Mouse (Mus musculus) liver, postnatal 0 days (tissue): ENCODE results near the gene Anxa8. TPM values are rescaled to one million over a fixed set of nuclear protein-coding genes. Genes with fewer than 3 reads are reported as not detected.

Experiments
- ATAC-seq: fragments of 200-750 bp; cut with Nextera tagmentation; 2 replicates; pipeline ENCODE4 v1.8.0; 2017; ENCODE audit warnings: mild to moderate bottlenecking, moderate library complexity
- DNase-seq: peaks from one replicate; pipeline ENCODE4 v3.0.0-alpha.2; 2016
- H3K27ac ChIP-seq: fragments of 300-500 bp; sonication (generic); 2 replicates; pipeline ENCODE4 v1.5.1; 2014; ENCODE audit warnings: antibody characterized with exemption, moderate library complexity, mild to moderate bottlenecking, low read depth
- H3K27me3 ChIP-seq: fragments of 300-500 bp; sonication (generic); 2 replicates; pipeline ENCODE4 v1.6.1; 2014; ENCODE audit warnings: low read length, control low read depth, mixed read lengths; ENCODE audit not compliant: insufficient read depth
- H3K36me3 ChIP-seq: fragments of 300-500 bp; sonication (generic); replicated peaks from 2 replicates; pipeline ENCODE4 v1.6.1; 2014; ENCODE audit warnings: mild to moderate bottlenecking, control low read depth, low read length, moderate library complexity, mixed read lengths; ENCODE audit not compliant: insufficient read depth
- H3K4me1 ChIP-seq: fragments of 300-500 bp; sonication (generic); 2 replicates; pipeline ENCODE4 v1.6.1; 2014; ENCODE audit warnings: antibody characterized with exemption, mild to moderate bottlenecking, control low read depth; ENCODE audit not compliant: insufficient read depth
- H3K4me2 ChIP-seq: fragments of 300-500 bp; sonication (generic); 2 replicates; pipeline ENCODE4 v1.6.1; 2014; ENCODE audit warnings: low read depth, mild to moderate bottlenecking, low read length, moderate library complexity, mixed read lengths
- H3K4me3 ChIP-seq: fragments of 300-500 bp; sonication (generic); 2 replicates; pipeline ENCODE4 v1.5.1; 2014; ENCODE audit warnings: low read depth, low read length
- H3K9ac ChIP-seq: fragments of 300-500 bp; sonication (generic); replicated peaks from 2 replicates; pipeline ENCODE4 v1.6.1; 2014; ENCODE audit warnings: mild to moderate bottlenecking, moderate library complexity
- H3K9me3 ChIP-seq: fragments of 300-500 bp; sonication (generic); 2 replicates; pipeline ENCODE4 v1.6.1; 2016; ENCODE audit warnings: mild to moderate bottlenecking, control low read depth, low read length, mixed read lengths
- CTCF ChIP-seq: sonication (generic); IDR thresholded peaks from 2 replicates; pipeline ENCODE4 v1.5.1; 2016; ENCODE audit warnings: antibody characterized with exemption, low read depth
- EP300 ChIP-seq: IDR thresholded peaks from 2 replicates; pipeline ENCODE4 v1.6.1; 2016; ENCODE audit warnings: antibody characterized with exemption, low read depth, mild to moderate bottlenecking
- WGBS: fragments of 180-500 bp; shearing (Covaris S2); extraction: QIAGEN DNeasy Blood & Tissue Kit; methylation state at CpG from one replicate; pipeline ENCODE4 v1.1.7; 2014; ENCODE audit not compliant: insufficient replicate concordance; 5-methylcytosine and 5-hydroxymethylcytosine counted together
- polyA plus RNA-seq: library from polyadenylated mRNA; unstranded; fragments of >200 nt; fragmentation: Nextera tagmentation; extraction: Ambion mirVana; gene quantifications from 2 replicates; pipeline ENCODE4 v1.2.1, GENCODE M21; 2015

Anxa8 gene
- polyA plus RNA-seq, 1 experiment from 2014 or later = 0.58 TPM

GRCm38 (mm10) chr14:34075346-34075745 lies 10.4 kb upstream of the Anxa8 start:
- ATAC-seq = no peak
- Histone ChIP-seq H3K27ac (no peak overlapping the region), H3K4me2 (no peak overlapping the region), H3K4me1 (no peaks in the 10 kb centered on the region), H3K9me3 (no peaks in the 10 kb centered on the region), H3K36me3 (no peaks in the 10 kb centered on the region), H3K27me3 (no peaks in the 10 kb centered on the region), H3K4me3 (no peak overlapping the region), H3K9ac (no peak overlapping the region)
- DNase-seq = no peak
- 43% methylated on average over 4 of the region's 4 CpGs for WGBS
- TF ChIP-seq CTCF = no peak
- no peak for TF ChIP-seq EP300

DNA sequence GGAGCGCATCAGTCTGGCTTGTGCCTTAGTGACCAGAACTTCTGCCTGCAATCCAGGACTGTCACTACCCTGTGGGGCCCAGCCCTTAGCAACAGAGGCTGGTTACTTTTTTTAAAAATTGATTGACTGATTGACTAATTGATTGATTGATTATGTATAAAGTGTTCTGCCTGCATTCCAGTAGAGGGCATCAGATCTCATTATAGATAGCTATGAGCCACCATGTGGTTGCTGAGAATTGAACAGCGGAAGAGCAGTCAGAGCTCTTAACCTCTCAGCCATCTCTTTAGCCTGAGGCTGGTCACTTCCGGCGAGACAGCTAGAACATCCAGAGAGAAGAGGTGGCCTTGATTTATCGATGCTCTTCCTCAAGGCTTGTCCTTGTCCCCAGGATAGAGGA lies 8.6 kb upstream of the Anxa8 start:
- no peak overlapping the region for H3K9ac ChIP-seq
- no peaks in the 10 kb centered on the region for H3K36me3 ChIP-seq
- H3K9me3 ChIP-seq = no peaks in the 10 kb centered on the region
- no peaks in the 10 kb centered on the region for H3K27me3 ChIP-seq
- DNase-seq (no peak), ATAC-seq (no peak)
- H3K27ac ChIP-seq = no peak overlapping the region
- no peaks in the 10 kb centered on the region for H3K4me1 ChIP-seq
- TF ChIP-seq CTCF (no peak), EP300 (no peak)
- H3K4me2 ChIP-seq = no peak overlapping the region
- no peak overlapping the region for H3K4me3 ChIP-seq
- WGBS = 77% methylated on average over 5 of the region's 5 CpGs

DNA sequence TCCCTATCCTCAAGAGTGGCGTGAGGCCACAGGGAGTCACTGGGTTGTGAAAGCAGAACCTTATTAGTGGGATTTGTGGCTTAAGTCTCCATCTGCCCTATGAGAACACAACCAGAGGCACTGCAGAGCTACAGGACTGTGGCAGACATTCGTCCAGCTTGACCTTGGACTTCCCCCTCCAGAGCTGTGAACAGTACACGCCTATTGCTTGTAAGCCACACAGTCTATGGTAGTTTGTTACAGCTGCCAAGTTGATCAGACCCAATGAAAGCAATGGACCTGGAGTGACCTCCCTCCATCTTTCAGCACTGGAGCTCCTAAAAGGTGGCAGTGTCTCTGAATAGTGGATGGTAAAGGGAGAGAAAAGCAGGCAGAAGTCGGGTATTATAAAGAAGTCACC lies 7.5 kb upstream of the Anxa8 start:
- ATAC-seq (peak; percentile 66; the same call in 1 of the 2 replicates), DNase-seq (no peak)
- H3K27ac ChIP-seq = no peak overlapping the region
- no peaks in the 10 kb centered on the region for H3K4me1 ChIP-seq
- no peaks in the 10 kb centered on the region for H3K36me3 ChIP-seq
- 44% methylated on average over 4 of the region's 4 CpGs for WGBS
- H3K9me3 ChIP-seq = no peaks in the 10 kb centered on the region
- no peak overlapping the region for H3K4me2 ChIP-seq
- H3K27me3 ChIP-seq = no peaks in the 10 kb centered on the region
- TF ChIP-seq CTCF (no peak), EP300 (no peak)
- H3K9ac ChIP-seq = no peak overlapping the region
- H3K4me3 ChIP-seq = no peak overlapping the region

- ATAC-seq (peak; percentile 54; the same call in 1 of the 2 replicates), DNase-seq (peak; percentile 76)
- Histone ChIP-seq H3K9ac (no peak overlapping the region), H3K27ac (no peak overlapping the region), H3K4me2 (no peak overlapping the region), H3K27me3 (no peaks in the 10 kb centered on the region), H3K36me3 (no peaks in the 10 kb centered on the region), H3K4me3 (no peak overlapping the region), H3K9me3 (no peaks in the 10 kb centered on the region), H3K4me1 (no peaks in the 10 kb centered on the region)
- no peak for TF ChIP-seq EP300
- TF ChIP-seq CTCF = peak; percentile 87
- 13% methylated on average over 11 of the region's 11 CpGs for WGBS
Measured at GRCm38 (mm10) chr14:34080321-34080997, 5.3 kb upstream of the Anxa8 start.

DNA sequence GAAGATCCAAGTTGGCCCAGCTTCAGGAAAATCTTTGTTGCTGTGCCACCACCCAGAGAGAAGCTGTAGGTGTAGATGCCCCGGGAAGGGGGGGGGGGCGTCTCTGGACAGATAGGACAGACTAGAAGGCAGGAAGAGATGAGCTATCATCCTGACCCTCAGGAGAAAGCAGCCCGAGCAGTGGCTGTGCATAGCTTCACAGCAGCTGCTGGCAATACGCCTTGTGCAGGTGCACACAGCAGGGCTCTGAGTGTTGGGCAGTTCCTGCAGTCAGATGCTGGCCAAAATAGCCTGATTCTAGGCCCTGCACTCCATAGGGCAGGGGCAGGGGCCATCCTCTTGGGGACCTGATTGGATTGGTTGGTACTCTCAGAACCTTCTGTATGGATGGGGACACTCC lies 1.0 kb downstream of the Anxa8 start:
- TF ChIP-seq EP300 = no peak
- TF ChIP-seq CTCF = no peak
- Histone ChIP-seq H3K27me3 (no peaks in the 10 kb centered on the region), H3K4me1 (no peaks in the 10 kb centered on the region), H3K9ac (no peak overlapping the region), H3K4me3 (no peak overlapping the region), H3K36me3 (no peaks in the 10 kb centered on the region), H3K9me3 (no peaks in the 10 kb centered on the region), H3K4me2 (no peak overlapping the region), H3K27ac (no peak overlapping the region)
- WGBS = 53% methylated on average over 4 of the region's 4 CpGs
- no peak for DNase-seq
- ATAC-seq = no peak

DNA sequence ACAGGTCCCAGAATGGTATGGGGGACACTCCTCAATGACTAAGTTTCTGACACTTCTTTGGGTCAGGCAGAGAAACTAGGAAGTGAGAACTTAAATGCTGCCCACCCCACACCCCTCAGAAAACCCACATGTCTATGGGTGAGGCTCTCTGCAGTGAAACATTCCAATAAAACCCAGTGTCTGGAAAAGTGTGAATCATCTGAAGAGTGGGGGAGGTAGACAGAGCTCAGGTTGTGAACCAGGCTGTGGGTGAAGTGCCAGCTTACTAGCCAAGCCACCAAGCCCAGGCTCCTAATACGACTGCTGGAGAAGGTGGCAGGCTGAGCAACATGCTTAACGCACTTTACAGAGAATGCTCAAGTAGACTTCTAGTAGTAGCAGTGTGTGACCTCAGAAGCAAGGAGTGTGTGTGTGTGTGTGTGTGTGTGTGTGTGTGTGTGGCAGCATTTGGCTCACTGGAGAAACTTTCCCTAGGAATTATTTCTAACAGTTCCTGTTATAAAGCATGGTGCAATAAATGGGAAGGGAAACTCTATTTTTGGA lies 2.1 kb downstream of the Anxa8 start:
- DNase-seq (no peak), ATAC-seq (no peak)
- no peak overlapping the region for H3K4me3 ChIP-seq
- H3K27ac ChIP-seq = no peak overlapping the region
- no peak overlapping the region for H3K4me2 ChIP-seq
- no peak for TF ChIP-seq CTCF
- TF ChIP-seq EP300 = no peak
- no peaks in the 10 kb centered on the region for H3K27me3 ChIP-seq
- H3K4me1 ChIP-seq = no peaks in the 10 kb centered on the region
- 51% methylated on average over 2 of the region's 2 CpGs for WGBS
- H3K9ac ChIP-seq = no peak overlapping the region
- no peaks in the 10 kb centered on the region for H3K9me3 ChIP-seq
- H3K36me3 ChIP-seq = no peaks in the 10 kb centered on the region
